Mouse (Mus musculus): ENCODE results near the gene Ddc.

Gene Ddc

GRCm38 (mm10) chr11:11877891-11878277 lies 20.1 kb downstream of the Ddc start:
- DNase-seq (ENCODE audit: inconsistent ontology term), result no peak

- no peak for DNase-seq (ENCODE audit: inconsistent ontology term)
Observed at GRCm38 (mm10) chr11:11876366-11876765, 21.6 kb downstream of the Ddc start.

GRCm38 (mm10) chr11:11875230-11875629 lies 22.7 kb downstream of the Ddc start:
- DNase-seq (ENCODE audit: inconsistent ontology term), result no peak

GRCm38 (mm10) chr11:11873023-11873908 lies 24.7 kb downstream of the Ddc start:
- peak; percentile 67 for DNase-seq (ENCODE audit: inconsistent ontology term)

- DNase-seq (ENCODE audit: inconsistent ontology term), result no peak
Observed at GRCm38 (mm10) chr11:11872140-11872795, 25.7 kb downstream of the Ddc start.

- no peak for DNase-seq (ENCODE audit: inconsistent ontology term)
Observed at GRCm38 (mm10) chr11:11871197-11871813, 26.6 kb downstream of the Ddc start.

GRCm38 (mm10) chr11:11867971-11868481 lies 29.9 kb downstream of the Ddc start:
- DNase-seq (ENCODE audit: inconsistent ontology term), result no peak

GRCm38 (mm10) chr11:11866696-11867095 lies 31.2 kb downstream of the Ddc start:
- DNase-seq (ENCODE audit: inconsistent ontology term), result no peak

- no peak for DNase-seq (ENCODE audit: inconsistent ontology term)
Observed at GRCm38 (mm10) chr11:11865128-11865527, 32.8 kb downstream of the Ddc start.

- DNase-seq (ENCODE audit: inconsistent ontology term), result no peak
Observed at GRCm38 (mm10) chr11:11864446-11865101, 33.4 kb downstream of the Ddc start.

- no peak for DNase-seq (ENCODE audit: inconsistent ontology term)
Observed at GRCm38 (mm10) chr11:11862502-11862901, 35.4 kb downstream of the Ddc start.

GRCm38 (mm10) chr11:11856959-11857358 lies 41.0 kb downstream of the Ddc start:
- DNase-seq (ENCODE audit: inconsistent ontology term), result no peak

- DNase-seq (ENCODE audit: inconsistent ontology term), result no peak
Observed at GRCm38 (mm10) chr11:11855685-11856131, 42.2 kb downstream of the Ddc start.

- no peak for DNase-seq (ENCODE audit: inconsistent ontology term)
Observed at GRCm38 (mm10) chr11:11855061-11855672, 42.8 kb downstream of the Ddc start.

- no peak for DNase-seq (ENCODE audit: inconsistent ontology term)
Observed at GRCm38 (mm10) chr11:11853731-11854461, 44.0 kb downstream of the Ddc start.

GRCm38 (mm10) chr11:11851957-11852505 lies 45.9 kb downstream of the Ddc start:
- DNase-seq (ENCODE audit: inconsistent ontology term), result no peak

- DNase-seq (ENCODE audit: inconsistent ontology term), result no peak
Observed at GRCm38 (mm10) chr11:11850476-11851267, 47.3 kb downstream of the Ddc start.

- no peak for DNase-seq (ENCODE audit: inconsistent ontology term)
Observed at GRCm38 (mm10) chr11:11849513-11850311, 48.2 kb downstream of the Ddc start.

GRCm38 (mm10) chr11:11848467-11848866 lies 49.5 kb downstream of the Ddc start:
- DNase-seq (ENCODE audit: inconsistent ontology term), result no peak
